Mouse (Mus musculus) gastrocnemius, postnatal 36 days (tissue): Measurements from ENCODE around the gene Elobl. TPM values are rescaled to one million over a fixed set of nuclear protein-coding genes. Genes with fewer than 3 reads are reported as not detected.

Source experiments
- DNase-seq, 2 experiments: peaks; one replicate each; pipeline ENCODE4 v3.0.0; 2022
- intact Hi-C: fragments of 180-260 bp; cut with DNase I; formaldehyde crosslinking; loops from one replicate; pipeline ENCODE4 v1.15.1; 2025
- total RNA-seq, 2 experiments: library from RNA; stranded (reverse); gene quantifications; 2 replicates each; pipeline ENCODE4 v1.2.3; 2021

The Elobl gene
- total RNA-seq, 2 experiments from 2014 or later: not detected

- DNase-seq: no peak
- intact Hi-C loops: loop anchor here (5.0 kb wide), 1 partner anchor 99 kb away; no protein-coding TSS in a partner anchor
Observed at GRCm38 (mm10) chr11:88945971-88946585, 20.7 kb downstream of the Elobl start.

- DNase-seq: no peak
- intact Hi-C loops: no loop called here
Observed at GRCm38 (mm10) chr11:88941489-88941888, 25.2 kb downstream of the Elobl start.

DNA sequence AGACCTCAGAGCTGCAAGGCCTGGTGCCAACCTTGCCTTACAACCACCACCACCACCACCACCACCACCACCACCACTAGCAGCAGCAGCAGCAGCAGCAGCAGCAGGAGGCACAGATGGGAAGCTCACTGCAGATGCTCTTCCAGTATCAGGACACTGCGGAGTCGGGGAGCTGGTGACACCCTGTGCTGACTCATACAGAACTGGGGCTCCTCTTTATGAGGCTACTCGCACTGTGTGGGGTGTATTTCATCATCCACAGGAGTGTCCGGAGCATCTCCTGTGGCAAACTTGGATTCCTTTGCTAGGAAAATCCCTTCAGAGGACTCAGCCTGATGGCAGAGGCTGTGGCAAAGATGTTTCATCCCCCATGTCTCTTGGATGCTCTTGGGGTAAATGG is 27.1 kb downstream of the Elobl start:
- intact Hi-C loops: no loop called here
- no peak for DNase-seq

GRCm38 (mm10) chr11:88938770-88939169 is 28.0 kb downstream of the Elobl start:
- intact Hi-C loops: no loop called here
- DNase-seq: no peak

GRCm38 (mm10) chr11:88937886-88938285 is 28.8 kb downstream of the Elobl start:
- intact Hi-C loops: no loop called here
- DNase-seq: no peak

- intact Hi-C loops: no loop called here
- DNase-seq: no peak
Observed at GRCm38 (mm10) chr11:88934089-88935000, 32.4 kb downstream of the Elobl start.

GRCm38 (mm10) chr11:88933030-88933429 is 33.7 kb downstream of the Elobl start:
- intact Hi-C loops: no loop called here

DNA sequence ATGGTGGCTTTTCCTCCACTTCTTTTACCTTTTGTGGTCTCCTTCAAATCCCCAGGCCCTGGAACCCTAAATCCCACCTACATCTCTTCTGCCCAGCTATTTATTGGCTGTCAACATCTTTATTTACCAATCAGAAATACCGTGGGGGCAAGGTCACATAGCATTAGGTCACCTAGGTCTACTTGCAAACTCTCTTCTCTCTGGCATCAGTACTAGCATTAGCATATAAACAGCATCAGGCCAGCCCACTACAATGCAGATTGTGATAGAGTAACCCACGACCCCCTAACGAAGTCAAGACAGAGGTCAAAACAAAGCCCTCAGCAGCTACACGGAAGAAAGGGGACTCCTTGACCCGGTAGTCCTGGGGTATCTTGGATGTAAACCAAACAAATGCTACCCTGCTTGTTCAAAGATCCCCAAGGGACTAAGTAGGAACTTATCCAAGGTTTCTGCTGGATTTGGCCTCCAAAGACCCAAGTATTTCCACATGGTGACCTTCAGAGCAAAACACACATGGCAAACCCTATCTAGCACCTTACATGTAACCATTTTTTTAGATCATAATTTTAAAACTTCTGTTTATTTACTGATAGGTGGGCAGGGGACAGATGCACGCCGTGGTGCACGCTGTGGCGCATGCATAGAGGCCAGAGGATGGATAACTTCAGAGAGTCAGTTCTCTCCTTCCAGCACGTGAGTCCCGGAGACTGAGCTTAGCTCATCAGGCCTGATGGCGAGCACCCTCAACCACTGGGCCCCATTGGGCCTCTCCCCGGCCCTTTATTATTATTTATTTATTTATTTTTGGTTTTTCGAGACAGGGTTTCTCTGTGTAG is 34.8 kb downstream of the Elobl start:
- intact Hi-C loops: no loop called here
- no peak for DNase-seq

More at GRCm38 (mm10) chr11:88933030-88933429, 33.7 kb downstream of the Elobl start:
- no peak for DNase-seq

GRCm38 (mm10) chr11:88926566-88926965 is 40.2 kb downstream of the Elobl start:
- intact Hi-C loops: no loop called here
- no peak for DNase-seq

Other genes starting within 250 kb of the Elobl start
- gene Msi2, start 248.4 kb downstream of the Elobl start, total RNA-seq: 100 to 1,000 TPM; 178 to 179 TPM
- gene Akap1, start 102.3 kb downstream of the Elobl start, total RNA-seq: 10 to 100 TPM; 57.0 to 75.1 TPM
- 1 to 10 TPM; 8.4 to 9.0 TPM for gene Scpep1, start 11.5 kb downstream of the Elobl start, total RNA-seq
- gene Coil, start 3.3 kb upstream of the Elobl start, total RNA-seq: 1 to 10 TPM; 3.3 to 3.8 TPM
- gene Trim25, start 32.4 kb upstream of the Elobl start, total RNA-seq: 1 to 10 TPM; 7.7 to 8.5 TPM
- gene Dgke, start 99.9 kb upstream of the Elobl start, total RNA-seq: 1 to 10 TPM; 2.6 to 3.1 TPM
- not detected for gene Gm525, start 106.9 kb upstream of the Elobl start, total RNA-seq